Mouse (Mus musculus): ENCODE results near the gene Ifna1.

Gene Ifna1

DNA sequence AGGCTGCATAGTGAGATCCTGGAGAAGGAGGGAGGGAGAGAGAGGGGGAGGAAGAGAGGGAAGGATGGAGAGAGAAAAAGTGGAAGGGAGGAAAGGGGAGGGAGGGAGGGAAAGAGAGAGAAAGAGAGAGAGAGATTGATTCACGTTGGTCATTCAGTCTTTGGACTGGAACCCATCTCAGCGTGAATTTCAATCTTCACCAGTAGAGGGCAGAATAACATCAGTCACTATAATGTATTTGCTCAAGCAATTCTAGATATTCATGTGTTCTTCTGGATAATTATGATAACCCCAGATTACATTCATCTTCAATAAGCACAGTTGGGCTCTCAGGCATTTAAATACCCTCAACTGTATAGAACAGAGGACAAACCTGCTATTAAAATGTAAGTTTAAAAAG lies 22.8 kb downstream of the Ifna1 start:
- peak; percentile 78 for DNase-seq (ENCODE audit: low spot score)

DNA sequence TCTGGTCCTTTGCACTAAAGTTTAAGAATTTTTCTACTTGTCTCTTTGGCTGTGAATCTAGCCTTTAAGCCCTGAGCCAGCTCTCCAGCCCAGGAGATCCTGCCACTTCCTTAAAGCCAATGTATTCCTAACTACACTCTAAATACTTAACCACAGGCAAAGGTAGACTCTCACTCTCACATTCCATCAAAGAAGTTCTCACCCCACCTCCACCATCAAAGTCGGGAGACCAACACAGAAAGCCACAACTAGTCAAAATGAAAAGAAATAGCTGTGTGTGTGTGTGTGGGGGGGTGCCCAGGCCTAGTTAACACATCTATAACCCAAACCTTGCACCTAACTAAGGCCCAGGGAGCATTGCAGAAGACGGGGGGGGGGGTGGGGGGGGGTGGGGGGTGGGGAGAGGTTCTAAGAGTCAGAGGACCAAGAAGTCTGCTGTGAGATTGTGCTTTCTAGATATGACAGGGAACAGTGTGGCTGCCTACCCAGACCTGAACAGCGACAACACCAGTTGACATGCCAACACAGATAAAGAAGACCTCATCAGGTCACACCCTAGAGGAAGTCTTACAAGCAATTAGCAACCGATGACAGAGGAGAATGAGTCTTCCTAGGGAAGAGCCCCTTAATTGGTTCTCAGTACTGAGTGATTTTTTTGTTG lies 25.7 kb downstream of the Ifna1 start:
- DNase-seq (ENCODE audit: low spot score): no peak

DNA sequence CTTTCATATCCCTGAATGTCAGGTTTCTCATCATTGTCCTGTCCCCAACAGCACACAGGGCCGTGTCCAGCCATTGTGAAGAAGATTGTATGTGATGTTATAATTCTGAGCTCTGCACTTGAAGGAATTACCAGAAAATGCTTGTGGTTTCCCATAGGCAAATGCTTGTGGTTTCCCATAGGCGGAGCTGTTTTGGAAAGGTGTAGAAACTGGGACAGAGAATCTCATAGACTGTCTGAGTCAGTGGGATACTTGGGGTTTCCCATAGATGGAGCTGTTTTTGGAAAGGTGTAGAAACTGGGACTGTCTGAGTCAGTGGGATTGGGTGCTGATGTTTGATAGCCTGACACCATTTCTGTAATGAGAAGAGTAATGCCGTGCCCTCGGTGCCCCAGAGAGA lies 26.6 kb downstream of the Ifna1 start:
- DNase-seq (ENCODE audit: low spot score): no peak

DNA sequence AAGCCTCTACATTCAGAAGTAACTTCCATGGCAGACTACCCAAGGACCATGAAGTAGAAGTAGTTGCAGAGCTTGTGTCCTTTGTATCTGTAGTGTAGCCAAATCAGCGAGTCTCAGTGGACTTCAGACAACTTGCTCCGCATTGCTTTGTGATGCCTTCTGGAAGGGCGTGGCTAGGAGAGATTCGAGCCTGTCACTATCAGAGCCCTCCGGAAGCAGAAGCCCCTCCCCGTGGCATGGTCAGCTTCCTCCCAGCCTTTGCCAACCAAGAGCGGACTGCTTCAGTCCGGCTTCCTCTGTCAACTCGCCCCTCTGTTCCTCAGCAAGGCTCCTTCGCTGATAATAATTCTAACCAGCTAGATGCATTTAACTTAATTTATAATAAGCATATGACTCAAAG lies 28.4 kb downstream of the Ifna1 start:
- peak; percentile 11 for DNase-seq (ENCODE audit: low spot score)

DNA sequence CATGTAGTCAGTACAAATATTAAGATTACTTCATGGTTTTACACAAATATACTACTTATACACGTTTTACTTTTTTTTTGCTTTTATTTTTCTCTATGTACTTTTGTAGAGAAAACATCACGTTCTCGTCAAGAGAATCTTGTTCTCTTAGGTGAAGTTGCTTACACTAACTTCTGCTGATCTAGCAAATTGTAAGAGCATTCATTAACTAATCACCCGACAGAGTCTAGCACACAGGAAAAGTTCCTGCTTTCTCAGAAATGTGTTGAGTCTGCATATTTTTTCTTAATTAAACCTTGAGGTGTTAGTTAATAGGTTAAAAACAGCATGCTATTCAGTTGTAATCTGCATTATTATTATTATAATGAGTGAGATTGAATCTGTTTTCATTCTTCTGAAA lies 28.9 kb downstream of the Ifna1 start:
- no peak for DNase-seq (ENCODE audit: low spot score)

DNA sequence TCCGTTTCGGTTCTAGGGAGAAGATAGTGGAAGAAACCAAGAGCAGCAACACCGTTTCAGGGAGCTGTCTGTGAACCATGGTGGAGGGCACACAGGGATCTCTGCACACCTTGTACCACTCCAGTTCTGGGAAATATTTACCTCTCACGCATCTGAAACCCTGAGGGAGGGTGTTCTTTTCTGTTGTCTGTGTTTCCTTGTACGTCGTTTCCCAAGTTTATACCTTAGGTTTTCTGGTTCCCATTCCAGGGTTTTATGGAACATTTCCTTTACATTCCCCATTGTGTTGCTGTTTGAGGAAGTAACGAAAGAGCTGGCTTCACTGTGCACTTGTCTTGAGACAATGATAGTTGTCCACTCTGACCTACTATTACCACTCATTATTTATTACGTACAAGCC lies 30.2 kb downstream of the Ifna1 start, which contains the start of gene Ifne:
TSS of gene Ifne (minus strand) at position 101 of the 400 bp plus-strand sequence.
- DNase-seq (ENCODE audit: low spot score): no peak

DNA sequence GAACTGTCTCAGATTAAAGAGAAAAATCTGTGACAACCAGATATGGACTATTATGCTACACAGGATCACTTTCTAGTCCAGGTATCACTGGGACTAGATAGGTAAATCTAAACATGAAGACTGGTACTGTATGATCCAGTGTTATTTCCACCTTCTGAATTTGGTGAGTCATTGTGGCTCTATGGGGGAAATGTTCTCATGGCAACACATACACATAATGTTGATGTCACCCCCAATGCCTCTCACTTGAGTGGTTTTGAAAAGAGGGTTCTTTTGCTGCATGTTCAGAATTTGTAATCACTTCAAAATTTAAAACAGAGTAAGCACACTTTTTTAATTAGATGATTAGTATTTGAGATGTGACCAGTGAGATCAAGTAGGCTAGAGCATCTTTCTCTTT lies 38.3 kb downstream of the Ifna1 start:
- no peak for DNase-seq (ENCODE audit: low spot score)

DNA sequence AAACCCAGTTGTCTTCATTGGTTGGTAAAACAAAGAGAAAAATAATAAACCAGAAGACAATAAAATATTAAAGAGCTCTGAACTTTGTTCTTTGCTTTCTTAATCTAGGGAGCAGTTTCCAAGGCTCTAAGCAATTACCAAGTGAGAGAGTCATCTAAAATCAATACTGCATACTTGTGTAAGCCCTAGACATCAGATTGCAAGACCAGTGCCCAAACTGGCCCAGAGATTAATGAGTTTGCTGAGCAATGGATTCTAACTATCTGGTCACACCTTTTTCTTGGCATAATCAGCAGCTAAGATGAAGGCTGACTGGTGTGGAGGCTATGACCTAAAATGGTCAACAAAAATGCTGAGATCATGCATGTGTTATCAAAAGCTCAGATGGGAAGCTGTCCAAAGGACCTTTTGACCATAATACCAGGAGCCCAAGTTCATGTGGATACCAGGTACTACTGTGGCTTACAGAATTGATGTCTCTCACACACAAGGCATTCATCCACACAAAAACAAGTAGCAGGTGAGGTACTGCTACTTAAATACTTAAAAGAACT lies 43.4 kb downstream of the Ifna1 start:
- no peak for DNase-seq (ENCODE audit: low spot score)

Data from embryo, embryonic 10 days (tissue).